Mouse (Mus musculus) left cerebral cortex, adult 2 months (tissue): ENCODE results near the gene Gm12166. TPM values are rescaled to one million over a fixed set of nuclear protein-coding genes. Genes with fewer than 3 reads are reported as not detected.

ENCODE experiments used
- DNase-seq, 2 experiments: peaks; one replicate each; pipeline ENCODE4 v3.0.0; 2021 to 2022; ENCODE audit warnings: low spot score in 2 of 2, mixed read lengths in 1 of 2; ENCODE audit errors: extremely low spot score in 1 of 2
- H3K27ac ChIP-seq: fragments of 200-600 bp; 2 replicates; pipeline ENCODE4 v1.8.1; 2022
- H3K4me3 ChIP-seq: fragments of 200-600 bp; 2 replicates; pipeline ENCODE4 v1.8.1; 2022
- CTCF ChIP-seq: fragments of 200-600 bp; IDR thresholded peaks from 2 replicates; pipeline ENCODE4 v1.8.1; 2022; ENCODE audit warnings: antibody characterized with exemption, mild to moderate bottlenecking, moderate library complexity
- intact Hi-C: fragments of 180-260 bp; cut with DNase I; formaldehyde crosslinking; loops from one replicate; pipeline ENCODE4 v1.15.1; 2025
- total RNA-seq, 2 experiments: library from RNA; stranded (reverse); gene quantifications; 2 replicates each; pipeline ENCODE4 v1.2.3; 2021

Gene Gm12166
- total RNA-seq, 2 experiments from 2014 or later: 2.7 to 3.8 TPM

DNA sequence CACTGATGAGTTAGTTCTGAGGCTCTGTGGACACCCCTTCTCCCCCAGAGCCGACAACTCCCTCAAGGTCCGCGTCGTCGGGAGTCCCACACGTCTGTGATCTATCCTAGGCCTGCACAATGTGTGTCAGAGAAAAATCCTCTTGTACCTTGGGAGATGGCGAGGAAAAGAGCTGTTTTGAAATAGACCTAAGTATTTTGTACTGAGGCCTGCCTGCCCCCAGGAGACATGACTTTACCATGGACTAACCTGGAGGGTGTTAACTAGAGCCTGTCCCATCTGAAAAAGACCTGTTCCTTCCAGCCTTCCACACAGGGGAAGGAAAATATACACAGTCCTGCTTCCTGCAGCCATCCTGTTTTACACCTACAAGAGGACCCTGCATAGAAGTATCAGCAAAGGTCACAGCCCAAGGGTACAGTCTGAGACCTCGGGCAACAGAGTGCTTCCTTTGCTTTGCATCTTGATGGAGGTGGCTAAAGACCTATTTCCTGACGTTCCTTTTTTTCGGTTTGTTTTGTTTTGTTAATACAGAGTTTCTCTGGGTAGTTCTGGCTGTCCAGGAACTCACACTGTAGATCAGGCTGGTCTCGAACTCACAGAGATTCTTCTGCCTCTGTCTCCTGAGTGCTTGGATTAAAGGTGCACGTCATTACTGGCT, 10.4 kb downstream of the Gm12166 start:
- no peak for DNase-seq
- no peak for TF ChIP-seq CTCF
- Histone ChIP-seq H3K4me3 (no peak overlapping the region), H3K27ac (no peak overlapping the region)
- intact Hi-C loops: no loop called here

DNA sequence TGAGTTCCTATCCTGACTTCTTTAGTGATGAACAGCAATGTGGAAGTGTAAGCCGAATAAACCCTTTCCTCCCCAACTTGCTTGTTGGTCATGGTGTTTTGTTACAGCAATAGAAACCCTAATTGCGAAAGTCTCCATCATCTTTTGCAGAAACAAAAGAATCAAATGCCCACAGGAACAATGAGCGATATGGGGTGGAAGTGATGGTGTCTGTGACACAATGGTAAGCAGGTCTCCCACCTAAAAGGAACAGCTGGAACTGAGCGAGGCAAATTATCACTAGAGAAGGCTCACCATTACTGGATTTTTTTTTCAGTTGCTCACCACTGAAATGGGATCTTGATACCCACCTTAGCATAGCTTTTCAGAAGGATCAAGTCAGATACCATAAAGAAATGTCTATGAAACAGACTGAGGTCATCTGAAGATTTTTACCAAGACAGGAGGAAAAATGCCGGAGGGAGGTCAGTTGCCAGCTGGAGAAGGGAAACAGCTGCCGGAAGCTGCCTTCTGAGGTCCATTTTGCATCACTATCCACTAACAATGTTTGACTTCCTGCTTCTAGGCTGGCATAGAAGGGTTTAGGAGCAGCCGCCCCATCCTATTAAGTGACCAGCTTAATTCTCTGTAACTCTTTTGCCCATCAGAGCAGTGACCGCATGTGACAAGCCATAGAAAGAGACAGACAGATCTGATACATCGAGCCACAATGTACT, 11.1 kb downstream of the Gm12166 start:
- Histone ChIP-seq H3K27ac (no peak overlapping the region), H3K4me3 (no peak overlapping the region)
- intact Hi-C loops: no loop called here
- TF ChIP-seq CTCF: no peak
- DNase-seq: no peak

DNA sequence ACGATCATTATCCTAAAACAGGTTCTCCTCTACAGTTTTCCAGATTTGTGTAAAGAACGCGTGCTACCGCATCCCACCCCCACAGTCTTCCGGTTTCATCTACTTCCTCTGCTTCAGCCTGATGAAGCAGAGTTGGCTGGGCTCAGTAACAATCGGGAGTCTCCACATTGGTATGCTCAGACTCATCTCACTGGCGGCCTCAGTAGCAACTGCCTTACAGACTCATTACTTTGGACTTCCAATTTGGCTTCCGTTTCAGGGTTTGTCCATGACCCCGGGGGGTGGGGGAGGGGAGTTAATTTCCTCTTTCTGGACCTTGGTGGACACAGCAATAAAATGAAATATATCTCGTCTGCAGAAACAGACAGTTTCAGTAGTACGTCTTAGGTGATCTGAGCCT, 12.8 kb downstream of the Gm12166 start:
- peak overlapping the region; percentile 24; the same call in 1 of the 2 replicates for H3K4me3 ChIP-seq
- H3K27ac ChIP-seq: no peak overlapping the region
- DNase-seq: no peak
- intact Hi-C loops: no loop called here
- no peak for TF ChIP-seq CTCF

DNA sequence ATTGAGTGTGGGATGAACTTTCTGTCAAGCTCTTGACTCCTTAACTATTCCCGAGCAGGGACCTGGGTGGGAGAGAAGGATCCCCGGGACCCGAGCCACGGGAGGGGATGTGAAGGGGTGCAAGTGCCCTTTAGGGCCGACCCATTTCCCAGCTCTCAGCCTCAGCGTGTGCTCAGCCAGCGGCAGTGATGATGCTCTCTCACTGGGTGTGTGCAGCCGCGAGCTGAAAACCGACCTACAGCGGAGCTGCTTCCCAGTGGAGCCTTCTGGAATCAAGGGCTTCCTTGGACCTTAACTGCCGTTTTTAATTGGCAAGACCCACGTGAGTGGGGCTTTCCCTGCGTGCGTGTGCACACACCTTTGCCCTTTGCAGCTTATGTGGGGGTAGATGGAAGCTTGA, 13.2 kb downstream of the Gm12166 start:
- intact Hi-C loops: no loop called here
- Histone ChIP-seq H3K4me3 (peak overlapping the region; percentile 24; the same call in 1 of the 2 replicates), H3K27ac (no peak overlapping the region)
- no peak for DNase-seq
- no peak for TF ChIP-seq CTCF

DNA sequence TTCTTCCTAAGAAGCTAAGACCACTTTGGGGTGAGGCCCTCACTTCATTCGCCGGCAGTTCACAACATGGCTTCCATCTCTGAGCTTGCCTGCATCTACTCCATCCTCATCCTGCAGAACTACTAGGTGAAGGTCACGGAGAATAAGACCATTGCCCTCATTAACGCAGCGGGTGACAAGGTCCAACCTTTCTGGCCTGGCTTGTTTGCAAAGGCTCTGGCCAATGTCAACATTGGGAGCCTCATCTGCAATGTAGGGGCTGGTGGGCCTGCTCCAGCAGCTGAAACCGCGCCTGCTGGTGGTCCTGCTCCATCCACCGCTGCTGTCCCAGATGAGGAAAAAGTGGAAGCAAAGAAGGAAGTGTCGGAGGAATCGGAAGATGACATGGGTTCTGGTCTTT, 15.7 kb downstream of the Gm12166 start:
- H3K4me3 ChIP-seq: no peak overlapping the region
- TF ChIP-seq CTCF: no peak
- DNase-seq: no peak
- H3K27ac ChIP-seq: no peak overlapping the region
- intact Hi-C loops: no loop called here

DNA sequence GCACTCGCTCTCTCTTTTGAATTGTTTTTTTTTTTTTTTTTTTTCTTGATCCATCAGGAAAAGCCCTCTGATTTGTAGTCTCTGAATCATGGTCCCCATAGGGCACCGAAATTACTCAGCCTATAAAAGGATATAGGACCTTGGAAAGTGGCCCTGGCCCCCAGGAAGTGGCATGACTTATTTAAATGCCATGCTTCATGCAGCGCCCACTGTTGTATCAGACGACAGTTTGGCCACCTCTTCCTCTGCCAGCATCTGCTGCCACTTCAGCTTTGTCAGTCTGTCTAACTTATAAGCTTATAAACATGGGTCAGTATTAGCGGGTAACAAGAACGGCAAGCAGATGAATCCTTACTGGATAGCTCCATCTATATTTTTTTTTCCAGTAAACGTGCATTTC, 19.2 kb downstream of the Gm12166 start:
- no peak for DNase-seq
- Histone ChIP-seq H3K4me3 (no peak overlapping the region), H3K27ac (no peak overlapping the region)
- no peak for TF ChIP-seq CTCF
- intact Hi-C loops: no loop called here

DNA sequence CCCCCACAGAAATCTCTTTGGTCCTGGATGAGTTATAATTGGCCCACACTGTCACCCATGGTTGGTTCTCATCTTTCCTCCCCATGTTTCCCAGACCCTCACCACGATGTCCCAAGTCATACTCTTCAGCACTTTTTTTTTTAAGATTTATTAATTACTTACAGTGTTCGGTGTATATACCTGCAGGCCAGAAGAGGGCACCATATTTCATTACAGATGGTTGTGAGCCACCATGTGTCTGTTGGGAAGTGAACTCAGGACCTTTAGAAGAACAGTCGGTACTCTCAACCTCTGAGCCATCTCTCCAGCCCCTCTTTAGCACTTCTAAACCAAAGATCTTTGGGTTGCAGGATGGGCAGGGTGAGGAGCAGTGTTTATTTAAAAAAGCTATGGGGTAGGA, 20.7 kb downstream of the Gm12166 start:
- intact Hi-C loops: no loop called here
- no peak for DNase-seq
- peak; percentile 33 for TF ChIP-seq CTCF
- Histone ChIP-seq H3K27ac (no peak overlapping the region), H3K4me3 (no peak overlapping the region)

DNA sequence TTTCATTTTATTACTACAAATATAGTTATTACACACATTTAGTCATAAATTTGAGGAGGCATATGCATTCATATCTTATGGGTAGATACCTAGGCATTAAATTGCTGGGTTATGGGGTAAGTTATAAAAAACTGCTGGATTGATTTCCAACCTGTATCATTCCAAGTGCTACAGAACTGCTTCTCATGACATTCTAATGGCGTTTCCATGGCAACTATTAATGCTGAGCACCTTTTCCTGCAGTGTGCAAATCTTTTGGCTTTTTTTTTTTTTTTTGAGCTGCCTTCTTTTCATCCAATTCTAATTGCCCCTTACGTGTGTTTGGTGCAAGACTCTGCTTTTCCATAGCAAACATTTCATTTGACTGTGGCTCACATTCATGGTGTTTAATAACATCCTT, 22.1 kb downstream of the Gm12166 start:
- Histone ChIP-seq H3K4me3 (no peak overlapping the region), H3K27ac (no peak overlapping the region)
- no peak for TF ChIP-seq CTCF
- no peak for DNase-seq
- intact Hi-C loops: no loop called here

DNA sequence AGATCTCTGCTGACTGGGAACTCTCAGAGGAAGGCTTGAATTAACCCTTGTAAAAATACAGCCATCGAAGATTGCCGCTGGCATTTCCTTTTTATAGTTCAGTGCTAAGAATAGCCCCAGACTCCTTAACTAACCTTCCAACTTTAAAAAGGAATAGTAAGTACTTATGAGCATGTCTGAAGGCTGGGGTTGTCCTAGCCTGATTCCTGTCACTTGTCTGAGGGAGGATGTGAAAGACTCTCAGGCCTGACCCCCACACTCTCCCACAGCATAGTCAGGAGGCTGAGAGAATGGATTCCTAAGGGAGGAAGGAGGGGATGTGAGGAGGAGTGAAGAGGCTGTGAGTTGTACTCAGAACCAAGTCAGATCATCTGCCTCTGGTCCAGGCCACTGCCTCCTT, 22.6 kb downstream of the Gm12166 start:
- intact Hi-C loops: no loop called here
- TF ChIP-seq CTCF: no peak
- Histone ChIP-seq H3K27ac (no peak overlapping the region), H3K4me3 (no peak overlapping the region)
- no peak for DNase-seq

DNA sequence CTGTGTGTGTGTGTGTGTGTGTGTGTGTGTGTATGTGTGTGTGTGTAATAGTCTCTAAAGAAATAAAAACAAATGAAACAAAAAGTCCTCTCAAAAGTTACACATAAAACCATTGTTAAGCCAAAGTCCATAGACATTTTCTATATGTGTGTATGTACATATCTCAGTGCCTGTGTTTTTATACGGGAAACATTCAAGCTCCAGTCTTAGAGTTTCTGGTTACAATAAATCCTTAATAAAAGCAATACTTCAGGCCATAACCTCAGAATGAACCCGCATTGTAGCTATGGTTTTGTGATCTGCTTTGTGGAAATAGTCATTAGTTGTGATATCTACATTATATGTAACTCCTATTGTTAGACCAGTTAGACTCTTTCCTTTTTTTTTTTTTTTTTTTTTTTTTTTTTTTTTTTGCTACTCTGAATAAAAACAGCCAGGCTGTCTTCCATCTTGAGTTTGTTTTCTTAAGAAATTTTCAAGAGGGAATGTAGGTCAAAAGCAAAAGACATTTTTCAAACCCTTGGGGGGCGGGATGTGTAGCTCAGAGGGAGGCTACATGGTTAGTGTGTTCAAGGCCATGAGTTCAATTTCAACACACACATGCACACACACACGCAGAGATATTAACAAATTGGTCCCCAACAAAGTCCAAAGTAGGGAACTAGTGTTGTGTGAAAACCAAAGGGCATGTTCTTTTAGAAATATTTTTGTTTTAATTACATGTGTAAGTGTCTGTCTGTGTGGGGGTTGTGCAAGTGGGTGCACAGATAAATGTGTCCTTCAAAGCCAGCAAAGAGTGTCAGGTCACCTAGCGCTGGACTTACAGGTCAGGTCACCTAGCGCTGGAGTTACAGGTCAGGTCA, 23.9 kb downstream of the Gm12166 start:
- no peak for TF ChIP-seq CTCF
- intact Hi-C loops: no loop called here
- H3K27ac ChIP-seq: no peak overlapping the region
- H3K4me3 ChIP-seq: no peak overlapping the region
- DNase-seq: no peak

DNA sequence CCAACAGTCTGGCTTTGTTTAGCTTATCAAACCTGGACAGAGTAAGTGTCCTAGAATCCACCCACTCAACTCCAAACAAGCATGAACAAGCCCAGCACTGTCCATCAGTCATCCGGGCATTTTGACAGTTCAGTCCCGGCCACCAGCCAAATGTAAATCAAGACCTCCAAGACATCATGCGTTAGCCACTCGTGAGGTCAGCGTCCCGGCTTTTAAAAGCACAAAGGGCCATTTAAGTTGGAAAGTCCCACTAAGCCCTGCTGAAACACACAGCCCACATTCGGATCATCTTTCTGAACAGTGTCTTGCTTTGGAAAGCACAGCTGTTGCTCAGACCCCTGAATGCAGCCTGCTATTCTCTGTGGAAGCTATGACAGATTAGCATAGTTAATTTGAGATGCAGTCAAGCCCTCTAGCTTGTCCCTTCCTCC, 26.1 kb downstream of the Gm12166 start:
- DNase-seq: no peak
- H3K27ac ChIP-seq: no peak overlapping the region
- intact Hi-C loops: no loop called here
- no peak for TF ChIP-seq CTCF
- H3K4me3 ChIP-seq: no peak overlapping the region

DNA sequence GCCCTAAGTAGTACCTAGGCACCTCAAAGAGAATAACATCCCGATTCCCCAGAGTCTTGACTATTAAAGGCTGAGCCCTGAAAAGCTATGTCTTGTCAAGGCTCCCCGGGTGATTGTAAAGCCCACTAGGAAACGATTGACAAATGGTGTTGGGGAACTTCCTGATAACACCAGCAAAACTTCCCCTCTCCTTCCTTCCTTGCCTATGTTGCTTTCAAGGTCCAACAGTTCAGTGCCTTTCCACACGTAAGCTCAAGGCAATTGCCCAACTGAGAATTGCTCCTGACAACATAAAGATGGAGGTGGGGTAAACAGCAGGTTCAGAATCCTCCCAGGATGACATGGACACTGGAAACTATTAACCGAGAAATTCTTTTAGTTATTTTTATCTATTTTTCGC, 29.1 kb downstream of the Gm12166 start:
- no peak for DNase-seq
- intact Hi-C loops: no loop called here
- no peak overlapping the region for H3K4me3 ChIP-seq
- no peak overlapping the region for H3K27ac ChIP-seq
- no peak for TF ChIP-seq CTCF
